Mouse (Mus musculus) CH12.LX (cell line): Measurements from ENCODE around the gene Meig1. TPM values are rescaled to one million over a fixed set of nuclear protein-coding genes. Genes with fewer than 3 reads are reported as not detected.

Experiments used
- DNase-seq: peaks from one replicate; pipeline ENCODE4 v3.0.0-alpha.2; 2013; ENCODE audit errors: extremely low read depth
- H3K27ac ChIP-seq: 2 replicates; pipeline ENCODE4 v1.5.1; 2012; ENCODE audit warnings: low read depth, mild to moderate bottlenecking, control low read depth, moderate library complexity; ENCODE audit not compliant: insufficient read depth
- H3K27me3 ChIP-seq: replicated peaks from 2 replicates; pipeline ENCODE3; 2012; ENCODE audit warnings: inconsistent platforms
- H3K36me3 ChIP-seq, 2 experiments: replicated peaks in 1 of 2; 2 replicates each; pipeline versions ENCODE3 to v1.6.1; 2012; ENCODE audit warnings: inconsistent platforms in 1 of 2, low read length in 1 of 2, mild to moderate bottlenecking in 1 of 2, mixed read lengths in 1 of 2, moderate library complexity in 1 of 2; ENCODE audit not compliant: control insufficient read depth in 1 of 2, insufficient read depth in 1 of 2
- H3K4me1 ChIP-seq, 2 experiments: 2 replicates each; pipeline ENCODE4 v1.6.1; 2012; ENCODE audit warnings: inconsistent platforms in 1 of 2, moderate library complexity in 1 of 2; ENCODE audit not compliant: insufficient read depth in 2 of 2, control insufficient read depth in 1 of 2
- H3K4me2 ChIP-seq: 2 replicates; pipeline ENCODE4 v1.6.1; 2012; ENCODE audit warnings: low read depth, mild to moderate bottlenecking, control low read depth; ENCODE audit not compliant: poor library complexity, insufficient read depth, severe bottlenecking
- H3K4me3 ChIP-seq, 3 experiments: fragments of 150-350 bp in 1 of 3; sonication (generic) in 1 of 3; replicated peaks in 1 of 3; 2 replicates each; pipeline versions ENCODE3 to v1.5.1; 2011 to 2012; ENCODE audit warnings: low read depth in 2 of 3, low read length in 2 of 3, mild to moderate bottlenecking in 2 of 3, moderate library complexity in 2 of 3, control low read depth in 1 of 3, improper control_type of control experiment in 1 of 3, inconsistent platforms in 1 of 3, mixed read lengths in 1 of 3; ENCODE audit not compliant: poor library complexity in 1 of 3
- H3K79me2 ChIP-seq: replicated peaks from 2 replicates; pipeline ENCODE4 v1.6.1; 2012; ENCODE audit warnings: mild to moderate bottlenecking, moderate library complexity; ENCODE audit not compliant: control insufficient read depth, poor library complexity, insufficient read depth, severe bottlenecking; ENCODE audit errors: extremely low read depth
- H3K9ac ChIP-seq: 2 replicates; pipeline ENCODE4 v1.6.1; 2012; ENCODE audit warnings: low read depth, mild to moderate bottlenecking, control low read depth, moderate library complexity; ENCODE audit not compliant: insufficient read depth
- H3K9me3 ChIP-seq: replicated peaks from 2 replicates; pipeline ENCODE3; 2012; ENCODE audit warnings: low read length, inconsistent platforms, mixed read lengths
- BHLHE40 ChIP-seq: IDR thresholded peaks from 2 replicates; pipeline ENCODE4 v1.6.1; 2011; ENCODE audit warnings: mild to moderate bottlenecking, low read depth, low read length, improper control_type of control experiment
- CHD1 ChIP-seq: IDR thresholded peaks from 2 replicates; pipeline ENCODE4 v1.6.1; 2012; ENCODE audit warnings: low read depth, low read length, improper control_type of control experiment, inconsistent platforms
- CHD2 ChIP-seq: IDR thresholded peaks from 2 replicates; pipeline ENCODE4 v1.6.1; 2011; ENCODE audit warnings: low read length, improper control_type of control experiment
- CTCF ChIP-seq, 2 experiments: IDR thresholded peaks in 1 of 2; conservative IDR thresholded peaks in 1 of 2; 2 replicates each; pipeline ENCODE4 v1.5.1; 2011 to 2012; ENCODE audit warnings: low read depth in 2 of 2, low read length in 2 of 2, improper control_type of control experiment in 1 of 2, inconsistent platforms in 1 of 2, mild to moderate bottlenecking in 1 of 2, moderate library complexity in 1 of 2
- ELF1 ChIP-seq: IDR thresholded peaks from 2 replicates; pipeline ENCODE4 v1.6.1; 2014; ENCODE audit warnings: low read depth, mild to moderate bottlenecking, inconsistent platforms, low read length, improper control_type of control experiment
- EP300 ChIP-seq: IDR thresholded peaks from 2 replicates; pipeline ENCODE4 v1.6.1; 2011; ENCODE audit warnings: low read length, improper control_type of control experiment
- ETS1 ChIP-seq: conservative IDR thresholded peaks from 2 replicates; pipeline ENCODE4 v1.6.1; 2012; ENCODE audit warnings: low read depth, mild to moderate bottlenecking, inconsistent platforms, low read length, improper control_type of control experiment, moderate library complexity
- GABPA ChIP-seq: IDR thresholded peaks from 2 replicates; pipeline ENCODE4 v1.6.1; 2012; ENCODE audit warnings: low read depth, low read length, improper control_type of control experiment, inconsistent platforms; ENCODE audit not compliant: insufficient replicate concordance
- IRF4 ChIP-seq: IDR thresholded peaks from 2 replicates; pipeline ENCODE4 v1.6.1; 2014; ENCODE audit warnings: low read depth, mild to moderate bottlenecking, inconsistent platforms, low read length, improper control_type of control experiment
- JUN ChIP-seq: IDR thresholded peaks from 2 replicates; pipeline ENCODE4 v1.6.1; 2011; ENCODE audit warnings: low read depth, mild to moderate bottlenecking, low read length, improper control_type of control experiment, moderate library complexity; ENCODE audit not compliant: insufficient read depth
- JUND ChIP-seq: conservative IDR thresholded peaks from 2 replicates; pipeline ENCODE4 v1.6.1; 2011; ENCODE audit warnings: low read depth, low read length, improper control_type of control experiment
- MAFK ChIP-seq: IDR thresholded peaks from 2 replicates; pipeline ENCODE4 v1.6.1; 2011; ENCODE audit warnings: low read length, improper control_type of control experiment; ENCODE audit not compliant: insufficient replicate concordance
- MAZ ChIP-seq: IDR thresholded peaks from 2 replicates; pipeline ENCODE4 v1.6.1; 2012; ENCODE audit warnings: low read depth, mild to moderate bottlenecking, inconsistent platforms, low read length, improper control_type of control experiment, moderate library complexity
- MEF2A ChIP-seq: IDR thresholded peaks from 2 replicates; pipeline ENCODE4 v1.6.1; 2014; ENCODE audit warnings: low read depth, mild to moderate bottlenecking, inconsistent platforms, low read length, improper control_type of control experiment, borderline replicate concordance
- MXI1 ChIP-seq: IDR thresholded peaks from 2 replicates; pipeline ENCODE4 v1.6.1; 2011; ENCODE audit warnings: mild to moderate bottlenecking, low read depth, low read length, improper control_type of control experiment
- MYC ChIP-seq: IDR thresholded peaks from 2 replicates; pipeline ENCODE4 v1.6.1; 2011; ENCODE audit warnings: low read depth, mild to moderate bottlenecking, improper control_type of control experiment, low read length
- PAX5 ChIP-seq: IDR thresholded peaks from 2 replicates; pipeline ENCODE4 v1.6.1; 2012; ENCODE audit warnings: low read length, inconsistent platforms, mixed read lengths
- POLR2A ChIP-seq: IDR thresholded peaks from 2 replicates; pipeline ENCODE4 v1.6.1; 2011; ENCODE audit warnings: low read depth, mild to moderate bottlenecking, improper control_type of control experiment, low read length
- RAD21 ChIP-seq: IDR thresholded peaks from 2 replicates; pipeline ENCODE4 v1.6.1; 2011; ENCODE audit warnings: low read depth, mild to moderate bottlenecking, low read length, improper control_type of control experiment, moderate library complexity
- RCOR1 ChIP-seq: conservative IDR thresholded peaks from 2 replicates; pipeline ENCODE4 v1.6.1; 2012; ENCODE audit warnings: low read depth, mild to moderate bottlenecking, inconsistent platforms, low read length, improper control_type of control experiment
- SIN3A ChIP-seq: IDR thresholded peaks from 2 replicates; pipeline ENCODE4 v1.6.1; 2012; ENCODE audit warnings: low read length, improper control_type of control experiment, inconsistent platforms
- SMC3 ChIP-seq: IDR thresholded peaks from 2 replicates; pipeline ENCODE4 v1.6.1; 2011; ENCODE audit warnings: low read depth, low read length, improper control_type of control experiment
- TBP ChIP-seq: conservative IDR thresholded peaks from 2 replicates; pipeline ENCODE4 v1.6.1; 2011; ENCODE audit warnings: low read depth, low read length, improper control_type of control experiment
- TCF12 ChIP-seq: IDR thresholded peaks from 2 replicates; pipeline ENCODE4 v1.6.1; 2014; ENCODE audit warnings: low read depth, mild to moderate bottlenecking, inconsistent platforms, low read length, improper control_type of control experiment
- USF1 ChIP-seq: IDR thresholded peaks from 2 replicates; pipeline ENCODE4 v1.6.1; 2014; ENCODE audit warnings: low read depth, mild to moderate bottlenecking, inconsistent platforms, low read length, improper control_type of control experiment
- ZC3H11A ChIP-seq: IDR thresholded peaks from 2 replicates; pipeline ENCODE4 v1.6.1; 2012; ENCODE audit warnings: low read depth, mild to moderate bottlenecking, inconsistent platforms, low read length, improper control_type of control experiment
- ZMIZ1 ChIP-seq: IDR thresholded peaks from 2 replicates; pipeline ENCODE4 v1.6.1; 2012; ENCODE audit warnings: low read depth, mild to moderate bottlenecking, inconsistent platforms, low read length, improper control_type of control experiment
- ZNF384 ChIP-seq: IDR thresholded peaks from 2 replicates; pipeline ENCODE4 v1.6.1; 2012; ENCODE audit warnings: low read depth, low read length, improper control_type of control experiment, inconsistent platforms
- dilution Hi-C: fragments of 300-500 bp; cut with MboI; formaldehyde crosslinking; loops from 2 replicates; pipeline ENCODE4 v1.14.3; 2020; ENCODE audit warnings: low sequenced_read_pairs; ENCODE audit not compliant: extremely low pct_unique_long_range_greater_than_20kb, extremely low pct_ligation_motif_present
- in situ Hi-C: fragments of 300-500 bp; cut with MboI; formaldehyde crosslinking; loops from 3 replicates; pipeline ENCODE4 v1.14.3; 2019; ENCODE audit warnings: low sequenced_read_pairs, low pct_ligation_motif_present, low pct_unique_long_range_greater_than_20kb, mixed read lengths
- polyA plus RNA-seq: library from polyadenylated mRNA; unstranded; fragments of >175 nt; gene quantifications from 2 replicates; pipeline ENCODE4 v1.2.1, GENCODE M21; 2012; ENCODE audit warnings: low read depth; ENCODE audit not compliant: insufficient read length
- total RNA-seq, 2 experiments: library from RNA; depleted of rRNA; stranded (reverse); fragments of 300-350 nt in 1 of 2; fragments of >200 nt in 1 of 2; gene quantifications; 2 replicates each; pipeline ENCODE4 v1.2.3; 2012 to 2014

Meig1 gene
- total and polyA plus RNA-seq, 3 experiments: not detected

GRCm38 (mm10) chr2:3415676-3416075, 6.8 kb downstream of the Meig1 start:
- in situ Hi-C loops: loop anchor here (10.0 kb wide), 1 partner anchor 71 kb away; no protein-coding TSS in a partner anchor
- H3K4me2 ChIP-seq: no peak overlapping the region
- dilution Hi-C loops: no loop called here
- TF ChIP-seq POLR2A: no peak
- no peak for TF ChIP-seq MAFK
- TF ChIP-seq EP300: no peak
- no peak for TF ChIP-seq CHD1
- TF ChIP-seq SIN3A: no peak
- TF ChIP-seq IRF4: no peak
- TF ChIP-seq PAX5: no peak
- no peak for TF ChIP-seq ZMIZ1
- no peak for TF ChIP-seq ZC3H11A
- TF ChIP-seq ELF1: no peak
- TF ChIP-seq MXI1: no peak
- no peak for TF ChIP-seq TCF12
- TF ChIP-seq MEF2A: no peak
- TF ChIP-seq TBP: no peak
- TF ChIP-seq CTCF (conservative IDR thresholded peaks at IDR 0.05 in 1 of 2, IDR thresholded peaks at IDR 0.05 in 1 of 2; ENCODE audit: low read depth in 2 of 2, low read length in 2 of 2): no peak
- TF ChIP-seq RCOR1: no peak
- TF ChIP-seq USF1: no peak
- no peak for TF ChIP-seq ZNF384
- TF ChIP-seq GABPA: no peak
- TF ChIP-seq MAZ: no peak
- H3K9ac ChIP-seq: no peak overlapping the region
- peaks cover 7 to 18% of the 10 kb centered on the region in 2 experiments; a peak in 3 of 4 replicates for H3K4me1 ChIP-seq
- peaks cover 4% of the 10 kb centered on the region for H3K9me3 ChIP-seq
- no peak overlapping the region for H3K4me3 ChIP-seq
- no peaks in the 10 kb centered on the region for H3K79me2 ChIP-seq
- no peaks in the 10 kb centered on the region for H3K36me3 ChIP-seq
- no peak for DNase-seq
- H3K27ac ChIP-seq: no peak overlapping the region
- peaks cover 9% of the 10 kb centered on the region for H3K27me3 ChIP-seq

GRCm38 (mm10) chr2:3414241-3414640, 8.2 kb downstream of the Meig1 start:
- dilution Hi-C loops (no loop called here), in situ Hi-C loops (loop anchor here (10.0 kb wide), 1 partner anchor 69 kb away; no protein-coding TSS in a partner anchor)
- TF ChIP-seq BHLHE40 (no peak), USF1 (no peak), MYC (0 out of 2 replicates have a peak, but pooled peaks have one; percentile 15), CHD2 (no peak), ELF1 (no peak), MXI1 (no peak), CTCF (conservative IDR thresholded peaks at IDR 0.05 in 1 of 2, IDR thresholded peaks at IDR 0.05 in 1 of 2; ENCODE audit: low read depth in 2 of 2, low read length in 2 of 2) (peak; percentile 77 to 81), ETS1 (no peak), PAX5 (no peak), RAD21 (peak; percentile 75), TCF12 (0 out of 2 replicates have a peak, but pooled peaks have one; percentile 19), RCOR1 (no peak), JUN (no peak), SMC3 (peak; percentile 65), JUND (0 out of 2 replicates have a peak, but pooled peaks have one; percentile 11)
- Histone ChIP-seq H3K9ac (no peak overlapping the region), H3K9me3 (peaks cover 4% of the 10 kb centered on the region), H3K36me3 (no peaks in the 10 kb centered on the region), H3K27ac (no peak overlapping the region), H3K4me1 (peaks cover 2 to 6% of the 10 kb centered on the region in 2 experiments; a peak in 3 of 4 replicates), H3K27me3 (peaks cover 9% of the 10 kb centered on the region), H3K4me3 (no peak overlapping the region), H3K4me2 (no peak overlapping the region), H3K79me2 (no peaks in the 10 kb centered on the region)
- peak; percentile 71 for DNase-seq
